Mouse (Mus musculus) CH12.LX (cell line): ENCODE measurements around the gene Zfp583. TPM values are rescaled to one million over a fixed set of nuclear protein-coding genes. Genes with fewer than 3 reads are reported as not detected.
"Not testable (repeated sequence)": the region's sequence is repeated elsewhere in the genome, so short reads cannot be mapped to it uniquely, and the experiment has no call there.

Experiments
- DNase-seq: peaks from one replicate; pipeline ENCODE4 v3.0.0-alpha.2; 2013; ENCODE audit errors: extremely low read depth
- H3K27ac ChIP-seq: 2 replicates; pipeline ENCODE4 v1.5.1; 2012; ENCODE audit warnings: low read depth, mild to moderate bottlenecking, control low read depth, moderate library complexity; ENCODE audit not compliant: insufficient read depth
- H3K27me3 ChIP-seq: replicated peaks from 2 replicates; pipeline ENCODE3; 2012; ENCODE audit warnings: inconsistent platforms
- H3K36me3 ChIP-seq, 2 experiments: replicated peaks in 1 of 2; 2 replicates each; pipeline versions ENCODE3 to v1.6.1; 2012; ENCODE audit warnings: inconsistent platforms in 1 of 2, low read length in 1 of 2, mild to moderate bottlenecking in 1 of 2, mixed read lengths in 1 of 2, moderate library complexity in 1 of 2; ENCODE audit not compliant: control insufficient read depth in 1 of 2, insufficient read depth in 1 of 2
- H3K4me1 ChIP-seq, 2 experiments: 2 replicates each; pipeline ENCODE4 v1.6.1; 2012; ENCODE audit warnings: inconsistent platforms in 1 of 2, moderate library complexity in 1 of 2; ENCODE audit not compliant: insufficient read depth in 2 of 2, control insufficient read depth in 1 of 2
- H3K4me2 ChIP-seq: 2 replicates; pipeline ENCODE4 v1.6.1; 2012; ENCODE audit warnings: low read depth, mild to moderate bottlenecking, control low read depth; ENCODE audit not compliant: poor library complexity, insufficient read depth, severe bottlenecking
- H3K4me3 ChIP-seq, 3 experiments: fragments of 150-350 bp in 1 of 3; sonication (generic) in 1 of 3; replicated peaks in 1 of 3; 2 replicates each; pipeline versions ENCODE3 to v1.5.1; 2011 to 2012; ENCODE audit warnings: low read depth in 2 of 3, low read length in 2 of 3, mild to moderate bottlenecking in 2 of 3, moderate library complexity in 2 of 3, control low read depth in 1 of 3, improper control_type of control experiment in 1 of 3, inconsistent platforms in 1 of 3, mixed read lengths in 1 of 3; ENCODE audit not compliant: poor library complexity in 1 of 3
- H3K79me2 ChIP-seq: replicated peaks from 2 replicates; pipeline ENCODE4 v1.6.1; 2012; ENCODE audit warnings: mild to moderate bottlenecking, moderate library complexity; ENCODE audit not compliant: control insufficient read depth, poor library complexity, insufficient read depth, severe bottlenecking; ENCODE audit errors: extremely low read depth
- H3K9ac ChIP-seq: 2 replicates; pipeline ENCODE4 v1.6.1; 2012; ENCODE audit warnings: low read depth, mild to moderate bottlenecking, control low read depth, moderate library complexity; ENCODE audit not compliant: insufficient read depth
- H3K9me3 ChIP-seq: replicated peaks from 2 replicates; pipeline ENCODE3; 2012; ENCODE audit warnings: low read length, inconsistent platforms, mixed read lengths
- E2F4 ChIP-seq: IDR thresholded peaks from 2 replicates; pipeline ENCODE4 v1.6.1; 2011; ENCODE audit warnings: low read depth, low read length, improper control_type of control experiment; ENCODE audit not compliant: insufficient replicate concordance
- EP300 ChIP-seq: IDR thresholded peaks from 2 replicates; pipeline ENCODE4 v1.6.1; 2011; ENCODE audit warnings: low read length, improper control_type of control experiment
- ETS1 ChIP-seq: conservative IDR thresholded peaks from 2 replicates; pipeline ENCODE4 v1.6.1; 2012; ENCODE audit warnings: low read depth, mild to moderate bottlenecking, inconsistent platforms, low read length, improper control_type of control experiment, moderate library complexity
- HCFC1 ChIP-seq: IDR thresholded peaks from 2 replicates; pipeline ENCODE4 v1.6.1; 2012; ENCODE audit warnings: low read depth, mild to moderate bottlenecking, inconsistent platforms, low read length, improper control_type of control experiment
- IRF4 ChIP-seq: IDR thresholded peaks from 2 replicates; pipeline ENCODE4 v1.6.1; 2014; ENCODE audit warnings: low read depth, mild to moderate bottlenecking, inconsistent platforms, low read length, improper control_type of control experiment
- JUND ChIP-seq: conservative IDR thresholded peaks from 2 replicates; pipeline ENCODE4 v1.6.1; 2011; ENCODE audit warnings: low read depth, low read length, improper control_type of control experiment
- KAT2A ChIP-seq: IDR thresholded peaks from 2 replicates; pipeline ENCODE4 v1.6.1; 2012; ENCODE audit warnings: low read length, improper control_type of control experiment, inconsistent platforms; ENCODE audit not compliant: insufficient replicate concordance
- MAFK ChIP-seq: IDR thresholded peaks from 2 replicates; pipeline ENCODE4 v1.6.1; 2011; ENCODE audit warnings: low read length, improper control_type of control experiment; ENCODE audit not compliant: insufficient replicate concordance
- NRF1 ChIP-seq: IDR thresholded peaks from 2 replicates; pipeline ENCODE4 v1.6.1; 2014; ENCODE audit warnings: low read depth, mild to moderate bottlenecking, inconsistent platforms, low read length, improper control_type of control experiment, moderate library complexity
- POLR2A ChIP-seq: IDR thresholded peaks from 2 replicates; pipeline ENCODE4 v1.6.1; 2011; ENCODE audit warnings: low read depth, mild to moderate bottlenecking, improper control_type of control experiment, low read length
- RAD21 ChIP-seq: IDR thresholded peaks from 2 replicates; pipeline ENCODE4 v1.6.1; 2011; ENCODE audit warnings: low read depth, mild to moderate bottlenecking, low read length, improper control_type of control experiment, moderate library complexity
- RCOR1 ChIP-seq: conservative IDR thresholded peaks from 2 replicates; pipeline ENCODE4 v1.6.1; 2012; ENCODE audit warnings: low read depth, mild to moderate bottlenecking, inconsistent platforms, low read length, improper control_type of control experiment
- SIN3A ChIP-seq: IDR thresholded peaks from 2 replicates; pipeline ENCODE4 v1.6.1; 2012; ENCODE audit warnings: low read length, improper control_type of control experiment, inconsistent platforms
- SMC3 ChIP-seq: IDR thresholded peaks from 2 replicates; pipeline ENCODE4 v1.6.1; 2011; ENCODE audit warnings: low read depth, low read length, improper control_type of control experiment
- UBTF ChIP-seq: IDR thresholded peaks from 2 replicates; pipeline ENCODE4 v1.6.1; 2012; ENCODE audit warnings: low read depth, mild to moderate bottlenecking, inconsistent platforms, low read length, improper control_type of control experiment, moderate library complexity
- USF2 ChIP-seq: conservative IDR thresholded peaks from 2 replicates; pipeline ENCODE4 v1.6.1; 2011; ENCODE audit warnings: low read depth, low read length, improper control_type of control experiment
- ZC3H11A ChIP-seq: IDR thresholded peaks from 2 replicates; pipeline ENCODE4 v1.6.1; 2012; ENCODE audit warnings: low read depth, mild to moderate bottlenecking, inconsistent platforms, low read length, improper control_type of control experiment
- ZKSCAN1 ChIP-seq: IDR thresholded peaks from 2 replicates; pipeline ENCODE4 v1.6.1; 2012; ENCODE audit warnings: low read depth, inconsistent platforms, low read length, improper control_type of control experiment, borderline replicate concordance
- ZNF384 ChIP-seq: IDR thresholded peaks from 2 replicates; pipeline ENCODE4 v1.6.1; 2012; ENCODE audit warnings: low read depth, low read length, improper control_type of control experiment, inconsistent platforms
- dilution Hi-C: fragments of 300-500 bp; cut with MboI; formaldehyde crosslinking; loops from 2 replicates; pipeline ENCODE4 v1.14.3; 2020; ENCODE audit warnings: low sequenced_read_pairs; ENCODE audit not compliant: extremely low pct_unique_long_range_greater_than_20kb, extremely low pct_ligation_motif_present
- in situ Hi-C: fragments of 300-500 bp; cut with MboI; formaldehyde crosslinking; loops from 3 replicates; pipeline ENCODE4 v1.14.3; 2019; ENCODE audit warnings: low sequenced_read_pairs, low pct_ligation_motif_present, low pct_unique_long_range_greater_than_20kb, mixed read lengths
- polyA plus RNA-seq: library from polyadenylated mRNA; unstranded; fragments of >175 nt; gene quantifications from 2 replicates; pipeline ENCODE4 v1.2.1, GENCODE M21; 2012; ENCODE audit warnings: low read depth; ENCODE audit not compliant: insufficient read length
- total RNA-seq, 2 experiments: library from RNA; depleted of rRNA; stranded (reverse); fragments of 300-350 nt in 1 of 2; fragments of >200 nt in 1 of 2; gene quantifications; 2 replicates each; pipeline ENCODE4 v1.2.3; 2012 to 2014

Zfp583 gene
- total and polyA plus RNA-seq, 3 experiments = not detected

DNA sequence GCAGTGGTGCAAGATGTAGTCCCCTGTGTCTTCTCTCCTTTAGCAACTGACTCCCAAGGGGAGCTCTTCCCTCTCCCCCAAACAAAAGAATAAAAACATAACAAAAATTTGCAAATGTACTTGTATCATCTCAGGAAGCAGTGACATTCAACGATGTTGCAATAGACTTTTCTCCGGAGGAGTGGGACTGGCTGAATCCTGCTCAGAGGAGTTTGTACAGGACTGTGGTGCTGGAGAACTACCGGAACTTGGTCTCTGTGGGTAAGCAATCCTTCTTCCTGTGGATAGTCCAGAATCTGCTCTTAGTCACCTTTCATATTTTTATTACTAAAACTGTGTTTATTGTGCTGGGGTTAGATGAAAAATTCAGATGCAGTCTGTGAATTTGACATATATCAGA, 41.9 kb upstream of the Zfp583 start:
- H3K9me3 ChIP-seq = no peaks in the 10 kb centered on the region
- no peak for DNase-seq
- peaks cover 42% of the 10 kb centered on the region for H3K27me3 ChIP-seq
- TF ChIP-seq ZNF384 (no peak), RCOR1 (no peak), MAFK (no peak), E2F4 (no peak), JUND (no peak), IRF4 (no peak), ZKSCAN1 (no peak), HCFC1 (no peak), SMC3 (no peak), ETS1 (no peak), RAD21 (no peak), SIN3A (no peak), POLR2A (no peak)
- H3K27ac ChIP-seq = no peak overlapping the region
- H3K4me1 ChIP-seq = no peaks in the 10 kb centered on the region
- no peaks in the 10 kb centered on the region for H3K36me3 ChIP-seq
- H3K9ac ChIP-seq = no peak overlapping the region
- in situ Hi-C loops = loop anchor here (25.0 kb wide), 2 partner anchors 289 to 539 kb away; no protein-coding TSS in a partner anchor
- H3K4me2 ChIP-seq = no peak overlapping the region
- H3K79me2 ChIP-seq = no peaks in the 10 kb centered on the region
- no peak overlapping the region for H3K4me3 ChIP-seq
- dilution Hi-C loops = no loop called here

DNA sequence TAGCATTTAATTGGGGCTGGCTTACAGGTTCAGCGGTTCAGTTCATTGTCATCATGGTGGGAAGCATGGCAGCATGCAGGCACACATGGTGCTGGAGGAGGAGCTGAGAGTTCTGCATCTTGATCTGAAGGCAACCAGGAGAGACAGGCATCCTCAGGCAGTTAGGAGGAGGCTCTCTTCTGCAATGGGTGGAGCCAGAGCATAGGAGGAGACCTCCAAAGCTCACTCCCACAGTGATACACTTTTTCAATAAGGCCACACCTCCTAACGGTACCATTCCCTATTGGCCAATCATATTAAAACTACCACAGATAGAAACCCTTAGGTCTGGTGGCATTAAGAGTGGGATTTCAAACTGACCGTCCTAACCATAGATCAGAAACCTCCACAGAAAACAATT, 38.4 kb upstream of the Zfp583 start:
- Histone ChIP-seq H3K9ac (no peak overlapping the region), H3K4me2 (no peak overlapping the region), H3K27me3 (peaks cover 26% of the 10 kb centered on the region), H3K4me3 (no peak overlapping the region), H3K4me1 (no peaks in the 10 kb centered on the region), H3K27ac (no peak overlapping the region), H3K9me3 (no peaks in the 10 kb centered on the region), H3K79me2 (no peaks in the 10 kb centered on the region), H3K36me3 (no peaks in the 10 kb centered on the region)
- in situ Hi-C loops = loop anchor here (25.0 kb wide), 2 partner anchors 293 to 543 kb away; no protein-coding TSS in a partner anchor
- dilution Hi-C loops = no loop called here
- TF ChIP-seq NRF1 (no peak), POLR2A (no peak), MAFK (no peak), USF2 (no peak), IRF4 (no peak), SIN3A (no peak), UBTF (no peak), KAT2A (no peak), RAD21 (no peak), ZC3H11A (no peak), EP300 (no peak)
- DNase-seq = no peak

DNA sequence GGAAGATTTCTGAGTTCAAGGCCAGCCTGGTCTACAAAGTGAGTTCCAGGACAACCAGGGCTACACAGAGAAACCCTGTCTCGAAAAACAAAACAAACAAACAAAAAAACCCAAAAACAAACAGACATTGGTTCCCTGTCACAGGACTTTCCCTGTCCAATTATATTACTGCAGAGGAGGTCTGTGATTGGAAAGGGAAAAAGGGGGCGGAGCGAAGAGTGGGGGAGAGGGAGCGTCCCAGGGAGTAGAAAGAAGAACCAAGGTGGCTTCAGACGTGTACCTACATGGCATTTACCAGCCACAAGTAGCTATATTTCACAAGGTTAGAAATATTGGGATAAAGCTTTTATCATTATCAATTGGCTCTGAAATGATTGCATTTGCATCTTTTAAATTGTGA, 37.1 kb upstream of the Zfp583 start:
- H3K27me3 ChIP-seq = peaks cover 25% of the 10 kb centered on the region
- dilution Hi-C loops, DNase-seq, H3K9me3 ChIP-seq, H3K4me3 ChIP-seq, H3K4me2 ChIP-seq, H3K36me3 ChIP-seq, H3K27ac ChIP-seq, H3K4me1 ChIP-seq, H3K9ac ChIP-seq, H3K79me2 ChIP-seq: not testable (repeated sequence)
- in situ Hi-C loops = loop anchor here (25.0 kb wide), 2 partner anchors 294 to 544 kb away; no protein-coding TSS in a partner anchor
